Mouse (Mus musculus) embryonic stem cell, embryonic (primary cell): ENCODE data around the gene Gm17693.
"Not testable (repeated sequence)": the region's sequence is repeated elsewhere in the genome, so short reads cannot be mapped to it uniquely, and the experiment has no call there.

Experiments used
- CTCF ChIA-PET, 4 experiments: fragments of 300-600 bp in 2 of 4; fragments of 350-600 bp in 2 of 4; sonication (Branson Sonifier 250); formaldehyde crosslinking; loops; one replicate each; lab custom pipeline; 2022; ENCODE audit warnings: inconsistent platforms in 2 of 4; lab: Charles Lee
- POLR2A ChIA-PET, 4 experiments: fragments of 300-600 bp in 2 of 4; fragments of 350-600 bp in 2 of 4; sonication (Branson Sonifier 250); formaldehyde crosslinking; loops; one replicate each; lab custom pipeline; 2022; ENCODE audit warnings: antibody characterized with exemption in 4 of 4, inconsistent platforms in 1 of 4; lab: Charles Lee

Gm17693 gene

DNA sequence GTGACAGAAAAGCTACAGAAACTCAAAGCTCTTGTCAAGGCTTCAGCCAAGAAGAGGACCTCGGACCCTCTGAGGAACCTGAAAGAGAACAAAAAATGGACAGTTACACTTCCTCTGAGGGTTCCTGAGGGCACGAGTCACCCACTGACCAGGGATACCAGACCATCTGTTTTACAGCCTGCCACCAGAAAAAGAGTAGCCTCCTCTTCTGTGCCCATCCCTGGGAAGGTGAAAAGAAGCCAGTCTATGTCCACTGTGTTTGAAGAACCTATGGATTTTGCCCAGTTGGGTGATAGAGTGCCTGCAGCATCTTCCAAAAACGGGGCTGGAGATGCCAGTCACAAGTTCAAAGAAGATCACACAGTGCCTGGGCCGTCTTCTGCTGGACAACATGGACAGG lies at the start of gene Gm17693:
Gene Gm17693 (plus strand): TSS at position 301 of the 400 bp plus-strand sequence.
- CTCF ChIA-PET, POLR2A ChIA-PET: not testable (repeated sequence)
